Mouse (Mus musculus) heart, postnatal 10 days (tissue): ENCODE data around the gene Dlx4. TPM values are rescaled to one million over a fixed set of nuclear protein-coding genes. Genes with fewer than 3 reads are reported as not detected.

ENCODE experiments used
- DNase-seq, 2 experiments: peaks; one replicate each; pipeline ENCODE4 v3.0.0; 2021
- intact Hi-C: fragments of 180-260 bp; cut with DNase I; formaldehyde crosslinking; loops from one replicate; pipeline ENCODE4 v1.15.1; 2025
- total RNA-seq, 2 experiments: library from RNA; stranded (reverse); gene quantifications; 2 replicates each; pipeline ENCODE4 v1.2.3; 2021

Dlx4 gene
- total RNA-seq = under 1 TPM in 1 of 2 experiments, not detected in 1; 0.12 TPM

- peak; percentile 38 to 48 for DNase-seq
- intact Hi-C loops = no loop called here
These were observed at the start of gene Dlx4 for GRCm38 (mm10) chr11:95145851-95146403. TSS of gene Dlx4 (minus strand) at chr11:95146263.

DNA sequence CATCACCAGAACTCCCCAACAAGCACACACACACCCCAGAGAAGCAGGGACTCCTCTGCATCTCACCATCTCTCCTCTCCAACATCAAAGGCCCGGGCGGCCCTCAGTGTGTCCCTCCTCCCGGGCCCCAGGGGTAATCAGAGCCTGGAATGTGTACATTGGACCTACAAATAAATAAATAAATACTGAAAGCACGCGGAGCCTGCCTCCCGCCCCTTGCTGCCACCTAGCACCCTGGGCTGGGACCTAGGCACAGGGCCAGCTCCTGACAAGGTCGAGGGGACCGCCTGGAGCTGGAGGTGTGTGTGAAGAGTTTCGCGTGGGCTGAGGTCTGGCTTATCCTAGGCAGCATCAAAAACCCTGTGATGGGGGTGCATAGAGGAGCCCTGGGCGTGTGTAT lies 43.8 kb upstream of the Dlx4 start:
- intact Hi-C loops = no loop called here
- no peak for DNase-seq

GRCm38 (mm10) chr11:95186826-95187225 lies 40.8 kb upstream of the Dlx4 start:
- intact Hi-C loops = no loop called here
- peak; percentile 36 to 56 for DNase-seq

DNA sequence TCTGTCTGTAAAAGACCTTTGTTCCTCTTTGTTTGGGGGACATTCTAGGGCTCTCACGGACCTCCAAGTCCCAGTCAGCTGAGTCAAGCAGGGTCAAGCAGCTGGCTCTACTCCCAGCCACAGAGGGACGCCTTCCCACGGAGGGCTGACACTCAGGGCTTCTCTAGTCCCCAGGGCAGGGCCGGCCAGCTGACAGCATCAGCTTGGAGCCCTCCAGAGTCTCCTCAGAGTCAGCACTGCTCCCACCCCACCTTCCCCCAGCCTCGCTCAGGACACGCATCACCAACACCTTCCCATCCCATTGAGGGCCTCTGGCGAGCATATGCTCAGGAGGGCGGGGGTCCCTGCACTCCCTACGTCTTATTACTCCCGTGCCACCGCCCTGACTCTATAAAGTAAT lies 39.6 kb upstream of the Dlx4 start:
- intact Hi-C loops = no loop called here
- DNase-seq = peak; percentile 39 to 41

DNA sequence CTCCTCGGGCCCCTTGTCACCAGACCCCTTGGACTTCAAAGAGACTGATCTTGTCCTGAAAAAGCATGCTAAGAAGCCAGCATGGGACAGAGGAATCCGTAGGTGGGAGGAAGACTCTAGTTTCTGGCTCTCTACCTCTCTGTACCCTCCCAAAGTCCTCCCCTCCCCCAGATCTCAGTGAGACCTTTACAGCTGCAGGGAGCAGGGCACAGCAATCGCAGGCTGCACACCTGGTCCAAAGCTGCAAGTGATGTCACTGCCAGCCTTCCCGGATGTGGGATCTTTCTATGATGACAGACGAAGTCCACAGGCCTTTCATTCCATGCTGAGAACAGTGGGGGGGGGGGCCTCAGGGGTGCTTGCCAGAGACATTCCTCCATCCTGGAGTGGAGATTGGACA lies 38.5 kb upstream of the Dlx4 start:
- intact Hi-C loops = no loop called here
- DNase-seq = no peak

DNA sequence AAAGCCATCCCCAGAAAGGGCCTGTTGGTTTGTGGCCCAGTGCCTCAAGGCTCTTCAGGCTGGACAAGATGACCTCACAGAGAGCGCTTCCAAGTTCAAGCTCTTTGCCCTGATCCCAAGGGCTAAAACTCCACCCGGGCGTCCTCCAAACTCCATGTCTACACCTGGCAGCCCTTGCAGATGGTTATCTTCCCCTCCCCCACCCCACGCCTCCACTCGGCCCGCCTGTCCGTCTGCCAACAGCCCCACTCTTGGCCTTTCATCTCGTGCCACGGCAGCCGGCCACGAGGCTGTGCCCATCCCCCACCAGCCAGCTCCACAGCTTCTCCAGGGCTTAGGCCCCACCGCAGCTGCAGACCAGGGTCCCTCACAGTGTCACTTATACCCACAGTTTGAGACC lies 33.2 kb upstream of the Dlx4 start:
- DNase-seq = no peak
- intact Hi-C loops = no loop called here

DNA sequence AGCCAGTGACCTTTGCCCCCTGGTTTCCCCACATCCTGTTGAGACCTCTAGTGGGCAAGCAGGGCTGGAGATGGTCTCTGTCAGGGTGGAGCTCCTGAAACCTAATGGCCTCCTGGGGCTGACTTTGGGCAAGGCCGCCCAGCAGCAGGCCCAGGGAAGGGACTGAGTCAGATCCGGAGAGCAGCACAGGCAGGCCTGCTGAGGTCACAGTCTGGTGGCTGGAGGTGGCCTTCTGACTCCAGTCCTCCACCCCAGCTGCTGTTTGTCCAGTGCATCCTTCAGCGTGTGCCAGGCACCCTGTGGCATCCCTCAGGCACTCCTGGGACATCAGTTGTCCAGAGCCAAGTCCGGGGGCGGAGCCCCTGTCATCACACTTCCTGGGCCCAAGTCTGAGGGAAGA lies 19.8 kb upstream of the Dlx4 start:
- DNase-seq = no peak
- intact Hi-C loops = no loop called here

GRCm38 (mm10) chr11:95161708-95162107 lies 15.6 kb upstream of the Dlx4 start:
- no peak for DNase-seq
- intact Hi-C loops = no loop called here

GRCm38 (mm10) chr11:95160693-95161092 lies 14.6 kb upstream of the Dlx4 start:
- intact Hi-C loops = no loop called here
- no peak for DNase-seq

GRCm38 (mm10) chr11:95159763-95160371 lies 13.8 kb upstream of the Dlx4 start:
- DNase-seq = no peak
- intact Hi-C loops = no loop called here

DNA sequence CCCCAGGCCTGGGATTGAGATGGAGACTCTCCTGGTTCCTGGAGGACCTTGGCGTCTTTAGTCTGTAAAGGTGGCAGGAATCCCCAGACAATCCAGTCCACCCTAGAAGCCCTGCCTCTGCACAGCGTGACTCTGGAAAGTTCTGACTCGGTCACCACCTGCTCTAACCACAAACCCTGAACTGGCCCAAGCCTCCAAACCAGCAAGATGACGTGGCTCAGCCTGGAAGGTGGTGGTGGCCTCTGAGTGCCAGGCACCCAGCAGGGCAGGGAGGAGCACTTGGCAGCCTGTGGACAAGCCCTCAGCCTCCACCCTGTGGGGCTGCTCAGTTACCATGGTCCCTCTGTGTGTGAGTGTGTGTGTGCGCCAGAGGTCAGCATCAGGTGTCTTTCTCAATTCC lies 11.8 kb upstream of the Dlx4 start:
- no peak for DNase-seq
- intact Hi-C loops = no loop called here

DNA sequence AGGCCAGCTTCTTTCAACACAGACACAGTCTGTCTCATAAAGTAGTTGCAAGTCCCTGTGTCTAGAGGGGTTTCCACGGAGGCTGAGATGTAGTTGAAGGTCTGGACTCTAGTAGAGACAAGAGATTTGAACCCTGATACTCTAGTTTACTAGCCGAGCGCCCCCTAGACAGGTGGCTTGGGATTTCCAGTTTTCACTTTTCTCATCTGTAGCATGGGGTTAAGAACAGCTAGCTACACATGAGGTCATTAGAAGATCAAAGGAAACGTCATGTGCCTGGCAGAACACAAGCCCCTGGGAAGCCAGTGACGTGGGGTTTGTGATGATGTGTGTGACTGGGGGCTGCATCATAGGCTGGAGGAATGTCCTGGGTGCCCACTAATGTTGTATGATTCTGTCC lies 11.3 kb upstream of the Dlx4 start:
- DNase-seq = no peak
- intact Hi-C loops = no loop called here

DNA sequence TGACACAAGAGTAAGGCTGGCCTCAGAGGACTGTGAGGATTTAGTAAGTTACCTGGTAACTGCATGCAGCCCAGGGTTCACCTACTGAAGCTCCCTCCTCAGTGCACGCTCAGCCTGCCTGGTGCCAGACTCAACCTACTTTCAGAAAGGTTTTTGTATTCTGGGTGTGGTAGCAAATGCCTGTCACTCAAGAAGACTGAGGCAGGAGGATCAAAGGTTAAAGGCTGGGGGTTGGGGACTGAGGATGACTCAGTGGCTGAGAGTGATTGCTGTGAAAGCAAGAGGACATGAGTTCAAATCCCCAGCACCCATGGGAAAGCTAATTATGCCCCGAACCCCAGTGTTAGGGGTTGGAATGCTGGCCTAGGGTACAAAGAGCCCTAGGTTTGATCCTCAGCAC lies 9.4 kb upstream of the Dlx4 start:
- DNase-seq = no peak
- intact Hi-C loops = no loop called here

GRCm38 (mm10) chr11:95153681-95154080 lies 7.6 kb upstream of the Dlx4 start:
- no peak for DNase-seq

GRCm38 (mm10) chr11:95153116-95153515 lies 7.1 kb upstream of the Dlx4 start:
- DNase-seq = no peak
- intact Hi-C loops = no loop called here

More at GRCm38 (mm10) chr11:95153681-95154080, 7.6 kb upstream of the Dlx4 start:
- intact Hi-C loops = no loop called here

DNA sequence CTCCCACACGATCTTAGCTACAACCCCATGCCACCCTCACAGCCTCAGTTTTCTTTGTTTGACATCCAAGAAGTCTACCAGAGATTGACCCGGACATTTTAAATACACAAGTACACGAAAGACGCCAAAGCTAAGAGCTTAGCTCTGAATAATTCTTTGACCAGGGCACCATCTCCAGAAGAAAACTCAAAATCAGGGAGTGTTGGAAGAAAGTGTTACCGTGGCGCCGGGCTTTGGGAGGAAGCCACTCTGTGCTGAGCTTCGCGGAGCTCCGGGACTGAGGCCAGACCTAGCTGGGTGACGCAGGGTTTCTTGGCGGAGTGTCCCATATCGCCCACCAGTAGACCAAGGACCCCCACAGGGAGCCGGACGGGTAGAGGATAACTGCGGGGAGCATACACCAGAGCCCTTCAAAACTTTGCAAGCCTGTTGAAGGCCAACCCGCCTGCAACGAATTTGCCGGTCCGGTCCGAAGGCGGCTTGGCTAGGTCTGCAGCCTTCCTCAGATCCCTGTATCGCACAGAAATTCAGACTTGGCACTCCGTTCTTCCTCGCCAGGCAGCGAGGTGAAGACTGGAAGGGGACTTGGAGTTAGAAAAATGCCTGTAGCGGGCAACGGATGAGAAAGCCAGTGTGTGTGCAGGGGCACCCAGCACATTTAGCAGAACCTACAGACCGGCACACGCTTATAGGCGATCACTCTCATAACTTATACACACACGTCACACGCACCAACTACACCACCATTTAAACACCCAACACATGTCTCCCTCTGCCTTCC lies 4.4 kb upstream of the Dlx4 start:
- intact Hi-C loops = no loop called here
- peak; percentile 32 to 45 for DNase-seq

DNA sequence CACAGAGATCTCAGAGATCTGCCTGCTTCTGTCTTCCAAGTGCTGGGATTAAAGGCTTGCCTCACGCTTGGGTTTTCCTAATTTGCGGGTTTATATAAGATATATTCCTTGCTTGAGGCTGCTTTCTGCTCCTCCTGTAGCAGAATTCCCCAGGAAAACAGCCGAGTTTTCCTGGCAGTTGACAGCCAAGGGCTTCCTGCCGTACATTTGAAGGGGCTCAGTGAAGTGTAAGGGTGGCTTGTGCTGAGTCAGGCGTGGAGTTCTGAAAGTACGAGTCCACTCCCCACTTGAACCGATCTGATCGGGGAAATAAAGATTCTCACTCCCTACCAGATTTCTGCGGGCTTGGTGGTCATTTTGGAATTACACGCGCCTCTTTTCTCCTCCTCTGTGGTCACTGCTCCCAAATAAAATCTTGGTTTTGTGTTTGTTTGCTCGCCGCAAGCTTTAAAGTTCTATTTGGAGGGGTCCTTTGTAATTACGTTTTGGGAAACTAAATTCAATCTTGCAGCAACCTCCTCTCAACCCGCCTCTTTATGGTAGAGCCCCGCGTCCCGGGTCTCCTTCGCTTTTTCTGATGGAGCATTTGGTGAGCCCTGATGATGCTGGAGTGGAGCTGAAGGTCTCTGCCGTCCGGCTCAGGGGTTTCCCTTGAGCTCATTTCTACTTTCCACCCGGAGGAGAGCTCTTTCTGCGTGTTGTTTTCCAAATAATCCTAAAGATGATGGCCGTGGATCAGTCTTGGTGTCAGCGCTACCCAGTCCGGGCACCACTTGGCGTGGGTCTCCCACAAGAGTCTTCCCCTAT lies 3.6 kb upstream of the Dlx4 start:
- intact Hi-C loops = no loop called here
- no peak for DNase-seq

DNA sequence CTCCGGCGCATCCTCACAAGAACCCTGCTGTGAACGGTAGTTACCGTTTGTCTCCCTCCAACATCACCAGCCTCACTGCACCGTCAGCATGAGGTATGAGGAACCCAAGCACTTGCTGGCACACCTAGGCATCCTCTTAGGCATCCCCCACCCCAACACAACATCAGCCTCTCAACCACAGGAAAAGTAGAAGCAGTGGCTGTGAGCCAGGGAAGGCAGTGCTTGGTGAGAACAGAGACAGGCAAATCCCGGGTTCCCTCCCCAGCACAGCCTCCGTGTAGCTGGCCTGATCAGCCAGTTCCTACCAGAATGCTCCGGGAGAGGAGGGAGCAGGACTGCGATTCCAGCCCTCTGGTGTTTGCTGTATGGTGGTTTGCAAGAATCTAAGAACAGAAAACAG lies 2.7 kb upstream of the Dlx4 start:
- intact Hi-C loops = no loop called here
- DNase-seq = no peak

DNA sequence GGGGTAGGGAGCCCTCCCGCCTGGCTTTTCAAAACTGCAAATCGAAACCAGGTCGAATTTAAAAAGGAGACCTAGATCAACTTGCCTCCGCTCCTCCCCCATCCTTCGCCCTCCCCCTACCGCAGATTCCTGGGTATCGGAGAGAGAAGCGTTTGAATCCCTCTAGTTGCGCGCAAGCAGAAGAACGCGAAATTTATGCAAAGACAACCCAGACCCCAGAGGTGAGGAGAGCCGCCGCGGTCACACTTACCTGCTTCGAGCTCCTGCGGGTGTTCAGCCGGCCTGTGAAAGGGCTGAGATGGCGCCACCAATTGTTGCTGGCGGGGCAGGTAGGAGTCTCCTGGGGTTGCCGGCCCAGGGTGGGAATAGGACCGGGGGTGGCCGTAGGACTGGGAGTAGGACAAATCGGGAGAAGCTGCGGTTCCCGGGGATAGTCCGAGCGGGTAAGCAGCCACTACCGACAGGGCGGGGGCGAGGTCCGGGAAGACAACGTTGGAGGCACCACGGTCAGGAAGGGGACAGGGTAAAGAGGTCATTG lies 1.0 kb downstream of the Dlx4 start:
- DNase-seq = no peak
- intact Hi-C loops = no loop called here

- intact Hi-C loops = no loop called here
- no peak for DNase-seq
These were observed 1.7 kb downstream of the Dlx4 start for GRCm38 (mm10) chr11:95144091-95144945.
